Mouse (Mus musculus) right cerebral cortex, postnatal 25 days (tissue): ENCODE results near the gene Tnks1bp1.

Experiments used
- DNase-seq: peaks from one replicate; pipeline ENCODE4 v3.0.0; 2022

The Tnks1bp1 gene

DNA sequence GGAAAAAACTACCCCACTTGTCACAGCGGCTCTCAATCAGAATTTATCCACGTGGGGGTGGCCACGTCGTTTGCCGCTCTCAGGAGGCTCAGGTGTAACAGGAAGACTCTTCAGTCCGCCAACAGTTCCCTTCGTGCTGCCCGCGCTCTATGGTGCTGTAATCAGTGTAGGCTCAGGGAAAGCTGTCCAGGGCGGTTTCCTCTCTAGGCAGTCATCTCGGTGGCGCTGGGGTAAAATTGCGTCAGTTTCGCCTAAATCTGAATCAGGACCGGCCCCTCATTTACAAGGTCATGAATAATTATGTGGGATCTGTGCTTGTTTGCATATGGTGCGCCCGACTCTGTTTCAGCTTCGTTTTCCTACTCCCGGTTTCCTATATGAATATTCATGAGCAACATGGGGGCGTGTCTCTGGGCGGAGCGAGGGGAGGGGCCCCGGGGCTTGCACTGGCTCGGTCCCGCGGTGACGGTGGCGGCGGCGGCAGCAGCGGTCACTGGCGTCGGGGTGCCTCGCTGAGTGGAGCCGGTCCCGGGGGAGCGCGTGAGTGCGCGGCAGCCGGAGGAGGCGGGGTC is at the start of gene Tnks1bp1:
Gene Tnks1bp1 (plus strand): TSS at position 427 of the 572 bp plus-strand sequence.
- DNase-seq = peak; percentile 93

DNA sequence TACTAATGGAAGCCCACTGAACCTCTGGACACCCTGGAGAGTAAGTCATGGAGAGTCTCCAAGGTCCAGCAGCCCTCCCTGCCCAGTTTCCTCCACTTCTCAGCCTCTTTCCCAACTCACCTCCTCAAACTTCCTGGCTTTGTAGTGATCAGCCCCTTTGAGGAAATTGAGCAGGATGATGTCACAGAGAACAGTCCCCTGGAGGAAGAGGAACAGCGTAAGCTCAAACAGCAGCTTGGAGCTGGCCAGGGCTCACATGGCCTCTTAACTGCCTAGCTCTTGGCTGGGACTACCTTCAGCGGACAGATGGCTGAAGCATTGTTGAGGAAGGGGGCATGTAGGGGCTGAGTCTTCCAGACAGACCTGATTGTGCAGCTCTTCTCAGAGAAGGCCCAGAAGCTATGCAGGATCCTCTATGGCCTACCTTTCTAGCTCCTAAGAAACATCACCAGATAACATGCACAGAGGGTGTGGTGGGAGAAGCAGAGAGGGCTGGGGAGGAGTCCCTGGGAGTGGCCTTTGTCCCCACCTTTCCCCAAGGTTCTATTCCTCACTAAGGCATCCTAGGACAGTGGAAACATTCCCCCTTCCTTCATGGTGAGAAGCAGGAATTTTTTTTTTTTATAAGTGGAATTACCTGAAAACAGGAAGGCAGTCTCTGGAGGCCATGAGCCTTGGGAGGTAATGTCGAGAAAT is 48.2 kb upstream of the Tnks1bp1 start:
- DNase-seq = no peak

DNA sequence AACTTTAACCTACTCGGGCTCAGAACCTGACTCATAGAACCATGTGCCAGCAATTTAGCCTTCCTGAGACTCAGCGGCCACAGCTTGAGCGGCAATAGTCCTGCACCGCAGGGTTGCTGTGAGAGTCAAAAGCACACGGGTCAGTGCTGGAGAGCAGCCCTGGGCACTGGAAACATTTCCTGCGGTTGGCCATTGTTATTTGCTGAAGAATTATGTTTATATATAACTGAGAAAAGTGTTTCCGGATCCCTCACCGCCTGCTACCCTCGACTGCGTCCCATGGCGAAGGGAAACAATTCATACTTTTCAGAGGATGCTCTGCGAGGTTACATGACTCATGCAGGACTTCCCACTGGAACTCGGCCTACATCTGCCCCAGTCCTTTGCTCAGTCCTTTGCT is 46.3 kb upstream of the Tnks1bp1 start:
- DNase-seq = no peak

DNA sequence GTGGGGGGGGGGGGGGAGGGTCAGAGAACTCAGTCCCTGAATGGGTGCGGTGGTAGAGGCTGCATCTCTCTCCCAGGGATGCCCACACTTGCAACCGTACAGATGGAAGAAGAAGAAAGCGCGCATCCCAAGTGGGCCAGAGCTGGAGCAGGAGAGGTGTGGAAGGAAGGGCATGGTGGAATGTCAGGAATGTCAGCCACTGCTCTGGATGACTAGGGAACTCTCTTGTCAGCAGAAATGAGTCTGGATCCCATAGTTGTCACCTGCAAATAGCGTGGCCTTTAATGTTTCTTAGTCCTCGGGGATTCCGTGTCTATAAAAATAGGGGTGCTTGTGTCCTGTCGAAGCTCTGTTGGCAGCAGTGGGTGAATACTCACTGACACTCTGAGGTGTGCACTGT is 45.2 kb upstream of the Tnks1bp1 start:
- DNase-seq = no peak

DNA sequence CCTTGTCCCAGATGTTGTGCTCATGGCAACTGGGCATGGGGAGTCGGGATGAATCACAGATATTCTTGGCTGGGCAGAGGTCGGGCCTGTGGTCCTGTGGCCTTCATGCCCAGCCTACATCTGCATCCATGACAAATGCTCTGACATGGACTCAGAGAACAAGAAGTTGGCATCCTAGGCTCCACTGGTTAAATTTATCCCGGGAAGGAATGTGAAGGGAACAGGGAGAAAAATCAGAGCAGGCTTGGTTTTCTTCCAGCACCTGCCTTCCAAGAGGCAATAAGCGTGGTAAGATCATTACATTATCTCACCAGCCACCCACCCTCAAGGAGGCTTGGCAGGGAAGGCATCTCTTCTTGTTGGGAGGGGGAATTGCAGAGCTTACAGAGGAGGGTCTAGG is 43.5 kb upstream of the Tnks1bp1 start:
- peak; percentile 41 for DNase-seq

DNA sequence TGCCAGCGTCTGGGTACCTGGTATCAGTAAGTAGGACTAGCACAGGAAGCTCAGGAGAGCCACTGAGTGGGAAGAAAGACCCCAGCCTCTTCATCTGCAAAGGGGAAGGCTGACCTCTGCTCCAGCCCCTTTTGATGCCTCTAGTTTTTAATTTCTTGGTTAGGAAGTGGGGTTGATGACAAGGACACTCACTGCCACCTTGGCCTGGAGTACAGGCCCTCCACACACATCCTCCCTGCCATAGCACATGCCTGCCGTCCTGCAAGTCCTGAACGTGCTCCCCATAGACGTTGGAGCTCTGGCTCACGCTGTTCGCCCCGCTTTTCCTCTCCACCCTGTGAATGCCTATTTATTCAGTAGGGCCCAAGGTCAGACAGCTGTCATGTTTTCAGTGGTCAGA is 41.2 kb upstream of the Tnks1bp1 start:
- no peak for DNase-seq

DNA sequence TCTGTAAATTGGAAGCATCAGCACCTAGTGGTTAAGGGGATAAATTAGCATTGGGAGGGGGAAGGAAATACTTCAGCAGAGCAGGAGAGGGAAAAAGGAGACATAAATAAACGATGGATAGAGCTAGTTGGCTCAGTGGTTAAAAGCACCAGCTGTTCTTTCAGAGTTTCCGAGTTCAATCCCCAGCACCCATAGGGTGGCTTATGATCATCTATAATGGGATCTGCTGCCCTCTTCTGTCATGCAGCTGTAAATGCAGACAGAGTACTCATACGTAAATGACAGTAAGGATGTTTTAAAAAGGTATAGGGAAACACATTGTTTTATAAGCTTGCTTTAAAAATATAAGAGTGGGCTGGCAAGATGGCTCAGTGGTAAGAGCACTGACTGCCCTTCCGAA is 40.1 kb upstream of the Tnks1bp1 start:
- DNase-seq = no peak

DNA sequence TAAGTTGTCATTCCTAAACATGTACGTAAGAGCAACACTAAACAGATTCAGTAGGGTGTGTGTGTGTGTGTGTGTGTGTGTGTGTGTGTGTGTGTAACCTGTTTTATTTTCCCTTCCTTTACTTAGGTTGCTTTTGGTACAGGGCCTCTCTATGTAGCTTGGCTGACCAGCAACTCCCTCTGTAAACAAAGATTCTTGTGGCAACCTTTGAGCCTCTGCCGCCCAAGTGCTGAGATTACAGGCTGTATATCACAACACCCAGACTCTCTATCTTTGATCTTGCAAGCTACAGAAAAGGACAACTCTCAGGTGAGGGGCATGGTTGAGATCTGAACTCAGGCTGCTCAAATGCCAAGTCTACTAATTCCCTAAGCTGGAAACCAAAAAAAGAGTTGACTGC is 38.6 kb upstream of the Tnks1bp1 start:
- no peak for DNase-seq

DNA sequence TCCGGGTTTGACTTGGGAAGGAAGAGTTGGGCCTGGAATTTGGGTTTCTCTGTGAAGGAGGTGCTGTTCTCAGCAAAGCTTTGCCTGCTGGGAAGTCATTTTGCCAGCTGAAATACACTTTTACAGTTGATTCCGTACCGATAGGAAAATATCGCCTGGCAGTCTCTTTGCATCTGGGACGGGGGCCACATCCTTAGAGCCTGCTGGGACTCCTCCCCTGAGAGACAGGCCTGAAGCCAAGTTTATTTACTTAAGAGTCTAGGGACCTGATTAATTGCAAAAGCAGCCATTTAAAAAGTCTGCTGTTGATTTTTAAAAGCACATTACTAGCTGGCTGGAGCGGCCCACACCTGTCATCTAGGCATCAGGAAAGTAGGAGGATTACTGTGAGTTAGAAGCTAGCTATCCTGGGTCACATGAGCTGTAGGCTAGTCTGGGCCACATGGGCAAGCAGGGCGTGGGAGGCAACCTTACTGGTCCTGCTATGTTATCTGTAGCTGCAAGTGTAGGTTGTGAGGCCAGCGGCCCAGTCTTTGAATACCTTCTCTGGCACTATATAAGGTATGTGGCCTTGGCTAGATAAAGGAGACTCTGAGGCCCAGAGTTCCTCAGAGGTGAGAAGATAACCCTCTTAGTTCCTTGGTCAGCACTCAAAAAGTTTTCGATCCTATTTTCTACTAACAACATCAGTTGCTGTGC is 35.8 kb upstream of the Tnks1bp1 start:
- DNase-seq = no peak

DNA sequence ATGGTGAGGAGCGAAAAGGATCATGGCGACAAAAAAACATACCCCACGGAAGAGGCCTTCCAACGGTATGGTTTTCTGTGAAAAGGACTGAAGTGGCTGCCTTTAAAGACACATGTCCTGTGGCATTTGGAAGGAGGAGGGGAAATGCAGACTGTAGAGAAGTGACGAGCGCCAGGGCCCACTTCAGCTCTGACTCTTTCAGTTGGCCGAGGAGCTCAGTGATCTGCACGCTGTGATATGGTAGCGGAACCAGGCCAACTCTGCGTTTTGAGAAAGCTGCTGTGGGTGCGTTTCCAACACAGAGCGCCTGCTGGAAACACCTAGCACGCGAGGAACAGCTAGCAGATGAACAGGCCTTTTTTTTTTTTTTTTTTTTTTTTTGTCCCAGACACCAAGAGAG is 35.1 kb upstream of the Tnks1bp1 start:
- DNase-seq = no peak

DNA sequence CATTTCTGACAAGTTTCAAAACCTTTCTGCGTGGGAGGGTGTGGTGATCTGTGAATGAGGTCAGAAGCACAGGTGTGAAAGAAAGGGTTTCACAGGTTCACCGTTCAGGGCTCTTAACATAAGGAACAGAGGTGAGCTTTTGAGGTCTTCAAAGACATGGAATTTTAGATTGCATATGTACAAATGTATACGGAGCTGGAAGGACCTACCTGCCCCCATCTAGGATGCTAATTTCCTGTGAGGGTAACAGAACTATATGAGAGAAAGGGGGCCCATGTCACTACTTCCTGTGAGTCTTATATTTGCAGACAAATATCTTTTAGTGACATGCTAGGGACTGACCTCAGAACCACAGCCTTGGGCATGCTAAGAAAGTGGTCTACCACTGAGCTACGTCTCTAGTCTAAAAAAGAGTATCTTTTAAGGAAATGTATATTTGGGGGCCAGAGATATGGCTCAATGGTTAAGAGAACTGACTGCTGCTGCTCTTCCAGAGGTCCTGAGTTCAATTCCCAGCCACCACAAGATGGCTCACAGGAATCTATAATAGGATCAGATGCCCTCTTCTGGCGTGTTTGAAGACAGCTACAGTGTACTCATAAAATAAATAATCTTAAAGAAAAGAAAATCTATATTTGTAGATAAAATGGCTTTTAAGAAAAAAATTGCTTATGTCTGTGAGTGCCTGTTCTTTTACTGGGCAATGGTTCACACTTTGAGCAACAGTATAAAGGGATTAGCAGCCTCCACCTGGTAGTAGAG is 33.8 kb upstream of the Tnks1bp1 start:
- DNase-seq = no peak

DNA sequence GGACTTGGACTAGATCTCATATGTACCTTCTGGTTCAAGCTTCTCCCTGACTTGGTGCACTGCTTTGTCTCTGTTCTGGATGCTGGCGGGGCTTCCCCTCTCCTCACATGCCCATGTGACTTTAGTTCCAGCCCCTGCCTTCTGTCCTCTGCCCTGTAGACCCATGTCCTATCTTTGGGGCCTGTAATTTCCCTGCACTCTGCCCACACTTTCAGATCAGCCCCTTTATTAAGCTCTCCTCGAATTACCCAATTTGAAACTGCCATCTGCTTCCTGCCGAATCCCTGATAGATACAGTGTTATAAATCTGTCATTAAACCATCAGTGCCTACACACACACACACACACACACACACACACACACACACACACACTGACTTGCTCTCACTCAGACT is 33.2 kb upstream of the Tnks1bp1 start:
- DNase-seq = no peak

DNA sequence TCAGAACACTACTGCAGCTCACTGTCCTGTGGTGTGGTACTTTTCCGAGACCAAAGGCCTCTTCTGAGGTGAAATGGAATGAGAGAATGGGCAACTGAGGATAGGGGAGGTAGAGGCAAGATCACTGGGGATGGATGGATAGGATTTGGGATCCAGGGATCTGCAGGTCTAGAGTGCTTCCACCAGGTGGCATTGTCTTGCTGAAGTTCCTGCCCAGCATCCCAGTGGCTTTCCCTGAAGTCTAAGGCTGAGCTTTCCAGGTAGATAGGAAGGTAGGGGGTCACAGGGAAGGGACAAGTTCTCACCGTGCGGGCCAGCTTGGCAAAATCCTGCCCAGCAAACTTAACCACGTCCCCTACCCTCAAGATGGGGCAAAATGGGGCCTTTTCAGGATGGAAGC is 25.8 kb upstream of the Tnks1bp1 start:
- DNase-seq = no peak

DNA sequence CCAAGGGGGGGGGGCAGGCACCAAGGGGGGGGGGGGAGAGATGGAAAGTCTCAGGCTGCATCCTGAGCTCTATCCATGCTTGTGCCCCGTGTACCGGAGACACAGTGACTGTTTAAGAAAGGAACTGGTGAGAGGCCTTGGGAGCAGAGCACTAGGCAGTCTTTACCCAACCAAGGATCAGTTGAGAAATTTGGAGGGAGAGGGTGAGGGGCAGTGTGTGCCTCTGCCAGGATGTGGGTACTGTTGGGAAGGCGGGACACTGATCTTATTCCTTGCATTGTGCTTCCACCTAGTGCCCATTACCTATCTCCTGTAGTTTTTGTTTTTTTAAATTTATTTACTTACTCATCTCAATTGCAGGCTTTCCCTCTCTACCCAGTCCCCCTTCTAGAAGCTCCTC is 21.6 kb upstream of the Tnks1bp1 start:
- DNase-seq = no peak

DNA sequence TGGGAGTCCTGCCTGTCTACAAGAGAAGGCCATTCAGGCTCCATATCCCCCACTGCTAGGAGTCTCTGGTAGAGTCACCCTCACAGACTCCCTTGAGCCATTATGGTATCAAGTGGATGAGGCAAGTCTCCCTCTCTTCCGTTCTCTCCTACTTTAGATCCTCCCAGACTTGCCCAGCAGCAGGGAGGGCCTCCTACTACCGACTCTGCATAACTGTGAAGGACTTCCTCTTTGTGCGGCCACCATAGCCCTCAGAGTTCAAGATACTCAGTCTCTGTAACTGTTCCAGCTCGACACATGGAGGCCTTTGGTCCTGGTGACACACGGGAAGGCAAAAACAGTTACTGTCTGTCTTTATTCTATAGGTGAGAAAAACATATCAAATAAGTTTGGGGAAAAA is 20.5 kb upstream of the Tnks1bp1 start:
- DNase-seq = no peak

DNA sequence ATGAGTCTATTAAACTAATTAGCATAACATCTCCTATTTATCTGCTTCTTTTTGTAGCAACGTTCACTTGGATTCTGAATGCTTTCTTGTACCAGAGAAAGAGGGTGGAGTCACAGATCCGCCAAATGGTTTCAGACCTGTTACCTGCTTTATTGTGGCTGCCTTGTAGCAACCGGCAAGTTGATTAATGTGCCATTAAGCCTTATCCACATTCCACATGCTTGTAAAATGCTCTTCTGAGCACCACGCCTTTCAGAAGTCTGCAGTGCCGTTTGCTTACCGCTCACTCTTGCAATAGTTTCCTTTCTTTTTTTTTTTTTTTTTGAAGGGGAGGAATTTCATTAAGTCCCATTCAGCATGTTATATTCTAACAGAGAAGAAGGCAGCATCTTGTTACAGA is 17.9 kb upstream of the Tnks1bp1 start:
- DNase-seq = no peak

DNA sequence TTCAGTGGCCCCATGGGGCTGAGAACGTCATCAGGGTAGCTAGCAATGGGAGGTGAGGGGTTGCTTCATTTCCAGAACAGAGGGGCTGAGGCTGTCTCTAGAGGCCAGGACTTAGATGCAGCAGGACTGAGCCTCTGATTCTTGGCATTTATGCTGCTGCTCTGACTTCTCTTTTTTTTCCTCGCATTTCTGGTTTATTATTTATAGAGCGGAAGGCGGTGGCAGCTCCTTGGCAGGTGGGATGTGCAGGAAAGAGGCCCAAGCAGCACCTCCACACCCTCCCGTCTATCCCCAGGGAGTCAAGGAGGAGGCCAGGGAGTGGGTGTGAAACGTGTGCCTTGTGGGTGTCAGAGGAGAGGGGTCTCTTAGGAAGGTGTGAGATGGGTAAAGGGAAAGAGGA is 16.8 kb upstream of the Tnks1bp1 start:
- no peak for DNase-seq

DNA sequence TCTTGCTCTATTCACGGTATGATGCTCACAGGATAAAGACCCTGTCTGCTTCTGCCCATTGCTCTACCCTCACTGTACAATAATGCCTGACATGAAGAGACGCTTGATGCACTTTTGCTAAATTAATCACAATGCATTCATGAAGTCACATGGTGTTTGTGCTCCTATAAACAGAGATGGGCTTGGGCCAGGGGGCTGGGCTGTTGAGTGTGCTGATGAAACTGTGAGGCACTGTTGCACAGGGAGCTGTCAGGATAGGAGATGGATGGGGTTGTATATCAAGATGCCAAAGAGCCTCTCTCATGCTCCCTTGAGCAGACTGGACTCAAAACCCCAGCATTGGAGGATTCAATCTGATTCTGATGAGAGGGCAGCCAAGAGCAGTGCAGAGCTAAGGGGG is 14.7 kb upstream of the Tnks1bp1 start:
- DNase-seq = no peak

DNA sequence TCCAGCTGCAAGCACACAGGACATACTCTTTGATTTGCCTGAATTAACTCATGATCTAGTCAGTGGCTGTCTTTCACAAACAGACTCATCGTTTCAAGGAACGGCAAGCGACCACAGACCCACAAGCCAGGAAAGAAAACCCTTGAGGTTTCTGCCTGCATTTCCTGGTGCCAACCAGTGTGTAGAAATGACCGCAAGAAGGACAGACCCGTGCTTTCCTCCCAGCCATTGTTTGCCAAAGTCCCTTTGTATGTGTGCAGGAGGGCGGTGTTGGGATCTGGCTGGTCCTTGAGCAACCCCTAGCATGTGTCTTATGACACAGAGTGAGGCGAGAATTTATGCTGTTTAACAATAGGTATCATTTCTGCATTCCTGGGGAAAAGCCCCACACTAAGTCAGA is 13.7 kb upstream of the Tnks1bp1 start:
- DNase-seq = no peak

DNA sequence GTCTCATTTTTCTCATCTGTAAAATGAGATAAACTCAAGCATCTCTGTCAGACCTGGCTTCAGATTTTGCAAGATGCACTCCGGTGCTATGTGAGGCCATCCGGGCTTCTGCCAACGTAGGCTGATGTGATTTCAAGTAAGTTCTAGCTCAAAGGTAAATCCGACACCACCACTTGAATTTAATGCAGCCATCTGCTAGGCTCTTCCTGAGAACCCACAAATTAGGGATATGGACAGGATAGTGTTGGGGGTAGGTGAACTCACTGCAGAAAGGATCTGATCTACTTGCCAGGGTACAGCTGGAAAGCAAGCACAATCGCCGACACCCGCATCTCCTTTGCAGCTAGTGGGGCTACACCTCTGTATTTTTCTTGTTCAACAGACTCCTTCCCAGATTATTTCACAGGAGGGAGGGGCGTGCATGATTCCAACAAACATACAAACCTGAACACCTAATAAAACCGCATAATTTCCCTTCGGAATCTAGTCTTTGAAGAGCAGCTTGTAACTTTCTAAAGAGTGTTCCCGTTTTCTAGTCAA is 11.2 kb upstream of the Tnks1bp1 start:
- no peak for DNase-seq

DNA sequence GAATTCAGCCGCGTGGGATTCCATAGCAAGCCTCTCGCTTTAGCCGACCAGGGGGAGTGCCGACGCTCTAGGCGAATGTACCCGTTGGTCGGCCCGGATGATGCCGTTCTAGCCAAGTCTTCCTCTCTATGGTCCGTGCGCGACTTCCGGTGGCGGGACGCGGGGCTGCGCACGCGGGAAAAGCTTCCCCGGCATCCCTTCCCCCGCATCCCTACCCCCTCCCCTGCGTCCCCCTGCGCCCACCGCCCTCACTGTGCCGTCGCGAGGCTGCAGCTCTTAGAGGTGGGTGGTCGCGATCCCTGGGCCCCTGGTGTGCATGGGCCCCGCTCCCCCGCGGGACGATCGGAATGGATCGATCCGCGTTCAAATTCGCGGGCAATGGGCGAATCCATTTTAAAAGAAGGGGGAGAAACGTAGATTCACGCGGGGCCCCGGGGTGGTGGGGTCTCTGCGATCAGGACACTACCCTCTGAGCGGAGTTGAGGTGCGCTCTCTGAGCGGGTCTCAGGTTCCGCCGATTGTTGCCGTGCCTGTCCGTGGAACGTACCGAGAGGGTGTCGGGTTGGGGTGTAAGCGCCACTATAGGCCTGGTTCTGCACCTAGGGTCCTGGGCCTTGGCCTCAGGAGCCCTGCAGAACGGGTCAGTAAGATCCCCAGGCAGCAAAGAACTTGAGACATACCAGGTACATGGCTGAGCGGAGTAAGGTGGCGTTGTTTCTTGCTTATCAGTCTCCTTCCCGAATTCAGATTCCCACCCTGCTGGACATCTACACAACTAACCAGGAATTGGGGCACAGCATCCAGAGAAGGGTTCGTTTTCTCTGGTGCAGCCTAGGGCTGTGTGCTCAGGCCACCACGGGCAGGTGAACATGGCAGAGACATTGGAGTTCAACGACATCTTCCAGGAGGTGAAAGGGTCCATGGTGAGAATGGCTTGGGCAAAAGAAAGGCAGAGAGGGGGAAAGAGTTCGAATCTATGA is 10.5 kb upstream of the Tnks1bp1 start, which contains the start of the genes Ssrp1 and P2rx3:
Gene Ssrp1 (plus strand): TSS at position 188 of the 980 bp plus-strand sequence.
Gene P2rx3 (minus strand): TSS at position 416 of the 980 bp plus-strand sequence.
- DNase-seq = peak; percentile 90

DNA sequence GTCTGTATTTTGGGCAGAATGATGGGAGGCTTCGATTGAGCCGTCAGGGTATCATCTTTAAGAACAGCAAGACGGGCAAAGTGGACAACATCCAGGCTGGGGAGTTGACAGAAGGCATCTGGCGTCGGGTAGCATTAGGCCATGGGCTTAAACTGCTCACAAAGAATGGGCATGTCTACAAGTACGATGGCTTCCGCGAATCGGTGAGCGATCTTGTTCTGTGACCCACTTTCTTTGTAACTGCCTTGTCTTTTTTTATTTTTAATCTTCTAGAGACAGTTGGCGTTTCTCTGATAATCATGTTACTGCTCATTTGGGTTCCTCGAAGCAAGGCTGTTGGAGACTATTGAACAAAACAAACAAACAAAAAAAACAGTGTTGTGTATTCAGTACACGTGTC is 9.5 kb upstream of the Tnks1bp1 start:
- no peak for DNase-seq
